In genomic region chr7:142030073-142030472, GRCm38 (mm10) we compare ENCODE assay signal across 30 mouse cellular contexts.
"Had no signal": no experiment of that assay in that cellular context is flagged by ENCODE, and none has a peak within 500 bp of the region (broad histone marks: within the 10 kb centered on the region; RNA-seq: fewer than 3 reads in every experiment).

No protein-coding gene starts in this region.

- H3K27ac ChIP-seq: left cerebral cortex, adult 2 months; limb, embryonic 10.5 days; limb, embryonic 12.5 days; limb, embryonic 13.5 days; limb, embryonic 15.5 days; liver, embryonic 12.5 days; liver, embryonic 13.5 days; liver, embryonic 14.5 days; liver, embryonic 15.5 days; lung, embryonic 15.5 days; macrophage; midbrain, embryonic 10.5 days; midbrain, embryonic 12.5 days; midbrain, embryonic 13.5 days; midbrain, embryonic 15.5 days had no signal

- H3K4me2 ChIP-seq: limb, embryonic 12.5 days; limb, embryonic 13.5 days; limb, embryonic 15.5 days; liver, embryonic 11.5 days; liver, embryonic 12.5 days; liver, embryonic 13.5 days; liver, embryonic 15.5 days; lung, embryonic 14.5 days; lung, embryonic 15.5 days; midbrain, embryonic 11.5 days; midbrain, embryonic 12.5 days; midbrain, embryonic 13.5 days; midbrain, embryonic 15.5 days had no signal

- H3K4me3 ChIP-seq: left cerebral cortex, adult 2 months; limb, embryonic 10.5 days; limb, embryonic 12.5 days; limb, embryonic 13.5 days; limb, embryonic 15.5 days; liver, embryonic 12.5 days; liver, embryonic 13.5 days; liver, embryonic 15.5 days; lung, embryonic 15.5 days; megakaryocyte, embryonic 14.5 days; midbrain, embryonic 10.5 days; midbrain, embryonic 12.5 days; midbrain, embryonic 13.5 days; midbrain, embryonic 15.5 days; myocyte had no signal

- H3K36me3 ChIP-seq: limb, embryonic 12.5 days; limb, embryonic 13.5 days; liver, embryonic 12.5 days; liver, embryonic 13.5 days; liver, embryonic 15.5 days; lung, embryonic 15.5 days; midbrain, embryonic 10.5 days; midbrain, embryonic 12.5 days; midbrain, embryonic 13.5 days; midbrain, embryonic 15.5 days had no signal

- H3K9ac ChIP-seq: limb, embryonic 12.5 days; limb, embryonic 13.5 days; limb, embryonic 15.5 days; liver, embryonic 12.5 days; liver, embryonic 13.5 days; liver, embryonic 14.5 days; liver, embryonic 15.5 days; liver, postnatal 0 days; lung, embryonic 14.5 days; lung, embryonic 15.5 days; midbrain, embryonic 12.5 days; midbrain, embryonic 13.5 days; midbrain, embryonic 15.5 days had no signal

- H3K9me3 ChIP-seq: limb, embryonic 10.5 days; limb, embryonic 12.5 days; limb, embryonic 13.5 days; limb, embryonic 15.5 days; liver, embryonic 12.5 days; liver, embryonic 13.5 days; liver, embryonic 15.5 days; lung, embryonic 15.5 days; megakaryocyte, embryonic 14.5 days; midbrain, embryonic 10.5 days; midbrain, embryonic 12.5 days; midbrain, embryonic 13.5 days; midbrain, embryonic 15.5 days had no signal

- ATAC-seq: liver, embryonic 12.5 days; liver, postnatal 0 days; midbrain, embryonic 13.5 days; midbrain, embryonic 15.5 days; midbrain, embryonic 16.5 days had no signal

- DNase-seq: left cerebral cortex, postnatal 4 days; liver; liver, embryonic 13.5 days; liver, postnatal 0 days; lung, adult 18-20 months; lung, adult 2 months; lung, embryonic 14.5 days; lung, postnatal 14 days; lung, postnatal 36 days; lung, postnatal 4 days; midbrain, embryonic 14.5 days had no signal

- H3K27me3 ChIP-seq: limb, embryonic 12.5 days; limb, embryonic 13.5 days; limb, embryonic 15.5 days; liver, embryonic 12.5 days; liver, embryonic 13.5 days; liver, embryonic 15.5 days; lung, embryonic 15.5 days; megakaryocyte, embryonic 14.5 days; midbrain, embryonic 12.5 days; midbrain, embryonic 13.5 days; midbrain, embryonic 15.5 days had no signal
